Mouse (Mus musculus) stomach, embryonic 16.5 days (tissue): ENCODE results near the gene Tctn1. TPM values are rescaled to one million over a fixed set of nuclear protein-coding genes. Genes with fewer than 3 reads are reported as not detected.

Source experiments
- ATAC-seq: fragments of 200-750 bp; cut with Nextera tagmentation; 2 replicates; pipeline ENCODE4 v1.8.0; 2017; ENCODE audit warnings: moderate number of reproducible peaks, moderate TSS enrichment; ENCODE audit not compliant: insufficient read depth, low FRiP score
- H3K27ac ChIP-seq: fragments of 300-500 bp; sonication (generic); 2 replicates; pipeline ENCODE4 v1.5.1; 2014; ENCODE audit warnings: low read length
- H3K27me3 ChIP-seq: fragments of 300-500 bp; sonication (generic); 2 replicates; pipeline ENCODE4 v1.6.1; 2014; ENCODE audit warnings: low read length, control low read depth, mixed read lengths; ENCODE audit not compliant: control insufficient read depth, insufficient read depth
- H3K36me3 ChIP-seq: fragments of 300-500 bp; sonication (generic); 2 replicates; pipeline ENCODE4 v1.6.1; 2014; ENCODE audit warnings: low read length; ENCODE audit not compliant: control insufficient read depth, insufficient read depth
- H3K4me1 ChIP-seq: fragments of 300-500 bp; sonication (generic); 2 replicates; pipeline ENCODE4 v1.6.1; 2014; ENCODE audit warnings: low read length, control low read depth, mixed read lengths; ENCODE audit not compliant: control insufficient read depth, insufficient read depth
- H3K4me2 ChIP-seq: fragments of 300-500 bp; sonication (generic); 2 replicates; pipeline ENCODE4 v1.6.1; 2014; ENCODE audit warnings: low read depth, low read length, mixed read lengths
- H3K4me3 ChIP-seq: fragments of 300-500 bp; sonication (generic); replicated peaks from 2 replicates; pipeline ENCODE4 v1.5.1; 2014; ENCODE audit warnings: mild to moderate bottlenecking, low read length
- H3K9ac ChIP-seq: fragments of 300-500 bp; sonication (generic); 2 replicates; pipeline ENCODE4 v1.6.1; 2014; ENCODE audit warnings: low read length
- H3K9me3 ChIP-seq: fragments of 300-500 bp; sonication (generic); replicated peaks from 2 replicates; pipeline ENCODE4 v1.6.1; 2016; ENCODE audit warnings: low read length, control low read depth; ENCODE audit not compliant: control insufficient read depth
- WGBS: fragments of 180-500 bp; shearing (Covaris S2); extraction: QIAGEN DNeasy Blood & Tissue Kit; methylation state at CpG from one replicate; pipeline ENCODE4 v1.1.7; 2014; 5-methylcytosine and 5-hydroxymethylcytosine counted together
- polyA plus RNA-seq: library from polyadenylated mRNA; unstranded; fragments of >200 nt; fragmentation: Nextera tagmentation; extraction: Ambion mirVana; gene quantifications from 2 replicates; pipeline ENCODE4 v1.2.1, GENCODE M21; 2015

Gene Tctn1
- polyA plus RNA-seq, 1 experiment from 2014 or later: 5.0 TPM

DNA sequence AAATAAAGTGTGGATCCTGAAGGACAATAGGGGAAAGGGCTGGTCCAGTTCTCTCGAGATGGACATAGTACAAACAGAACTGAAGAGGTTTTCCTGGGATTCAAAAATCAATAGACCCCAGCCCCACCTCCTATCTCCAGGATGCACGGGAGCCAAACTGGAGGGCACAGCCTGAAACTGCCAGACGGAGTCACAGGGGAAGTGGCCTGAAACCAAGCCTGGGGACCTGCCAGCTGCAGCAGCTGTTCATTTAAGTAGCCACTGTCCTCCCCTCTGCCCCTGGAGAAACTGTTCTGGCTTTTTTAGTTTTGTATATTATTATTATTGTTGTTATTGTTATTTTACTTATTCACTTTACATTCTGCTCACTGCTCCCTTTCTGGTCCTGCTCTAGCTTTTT, 75.1 kb downstream of the Tctn1 start:
- no peak for ATAC-seq

More for the DNA sequence above, 75.1 kb downstream of the Tctn1 start:
- Histone ChIP-seq H3K27me3 (no peaks in the 10 kb centered on the region), H3K9me3 (no peaks in the 10 kb centered on the region), H3K4me1 (no peaks in the 10 kb centered on the region), H3K4me2 (no peak overlapping the region), H3K27ac (no peak overlapping the region), H3K36me3 (no peaks in the 10 kb centered on the region), H3K4me3 (no peak overlapping the region), H3K9ac (no peak overlapping the region)
- 44% methylated on average over 3 of the region's 3 CpGs for WGBS

Other genes starting within 250 kb of the Tctn1 start
- 3.2 and 3.5 TPM in 2 replicates for gene Cux2, start 214.4 kb downstream of the Tctn1 start, polyA plus RNA-seq
- 1.1 and 17.1 TPM in 2 replicates for gene Myl2, start 163.5 kb downstream of the Tctn1 start, polyA plus RNA-seq
- gene Ccdc63, start 123.6 kb downstream of the Tctn1 start, polyA plus RNA-seq: not detected in 2 replicates
- 166 and 171 TPM in 2 replicates for gene Ppp1cc, start 106.2 kb downstream of the Tctn1 start, polyA plus RNA-seq
- gene Hvcn1, start 57.7 kb downstream of the Tctn1 start, polyA plus RNA-seq: 5.6 and 7.0 TPM in 2 replicates
- 8.0 and 8.3 TPM in 2 replicates for gene Pptc7, start 19.9 kb upstream of the Tctn1 start, polyA plus RNA-seq
- gene Rad9b, start 89.8 kb upstream of the Tctn1 start, polyA plus RNA-seq: 10.7 and 10.8 TPM in 2 replicates
- 203 and 220 TPM in 2 replicates for gene Vps29, start 89.9 kb upstream of the Tctn1 start, polyA plus RNA-seq
- 57.0 and 57.9 TPM in 2 replicates for gene Gpn3, start 107.4 kb upstream of the Tctn1 start, polyA plus RNA-seq
- 35.4 and 35.8 TPM in 2 replicates for gene Fam216a, start 107.9 kb upstream of the Tctn1 start, polyA plus RNA-seq
- 161 and 164 TPM in 2 replicates for gene Arpc3, start 127.4 kb upstream of the Tctn1 start, polyA plus RNA-seq
- 38.5 and 41.3 TPM in 2 replicates for gene Anapc7, start 157.2 kb upstream of the Tctn1 start, polyA plus RNA-seq
- gene Atp2a2, start 237.8 kb upstream of the Tctn1 start, polyA plus RNA-seq: 25.5 and 27.3 TPM in 2 replicates